Mouse (Mus musculus) heart, adult 8-10 months (tissue): ENCODE results near the gene Utrn. TPM values are rescaled to one million over a fixed set of nuclear protein-coding genes. Genes with fewer than 3 reads are reported as not detected.
A peak's percentile ranks its signal among the peaks of the same experiment; 100 is the strongest.

Experiments used
- DNase-seq: peaks from one replicate; pipeline ENCODE4 v3.0.0; 2022; ENCODE audit warnings: low spot score
- total RNA-seq, 4 experiments: library from RNA; stranded (reverse); gene quantifications; 2 replicates each; pipeline ENCODE4 v1.2.4; 2022

Utrn gene
- total RNA-seq, 4 experiments from 2014 or later = 59.3 to 75.7 (median 71.0) TPM

DNA sequence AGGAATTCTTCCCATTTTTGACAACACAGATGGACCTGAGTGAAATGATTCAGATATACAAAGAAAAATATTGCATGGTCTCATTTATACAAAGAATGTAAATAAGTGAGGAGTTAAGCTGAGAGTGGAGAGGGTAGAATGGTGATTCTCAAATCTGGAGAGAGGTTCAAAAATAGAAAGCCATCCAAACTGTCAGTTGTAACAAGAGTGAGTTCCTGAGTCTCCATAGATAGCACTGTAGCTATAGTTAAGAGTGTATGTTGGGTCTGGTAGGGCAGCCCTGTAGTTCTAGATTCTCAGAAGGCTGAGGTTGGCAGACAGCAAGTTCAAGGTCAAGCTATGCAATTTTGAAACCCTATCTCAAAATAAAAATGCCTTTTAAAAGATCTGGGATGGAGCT, 438.8 kb downstream of the Utrn start:
- no peak for DNase-seq

DNA sequence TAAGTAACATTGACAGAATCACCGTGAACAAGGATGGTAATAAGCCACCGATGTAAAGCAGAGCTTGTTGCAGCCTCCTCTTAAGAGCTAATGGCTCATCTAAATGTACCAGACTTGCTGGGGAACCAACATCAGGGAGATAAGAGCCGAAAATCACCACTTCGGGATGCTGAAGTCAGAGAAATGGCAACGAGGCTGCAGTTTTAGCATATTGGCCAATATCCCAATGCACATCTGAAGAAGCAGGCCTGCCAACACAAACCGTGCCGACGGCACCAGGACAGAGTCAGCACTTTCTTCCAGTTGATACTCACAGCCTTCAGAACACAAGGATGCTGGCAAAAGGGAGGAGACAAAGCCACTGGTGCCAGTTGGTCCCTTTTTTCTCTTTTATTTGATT, 442.3 kb downstream of the Utrn start:
- no peak for DNase-seq

DNA sequence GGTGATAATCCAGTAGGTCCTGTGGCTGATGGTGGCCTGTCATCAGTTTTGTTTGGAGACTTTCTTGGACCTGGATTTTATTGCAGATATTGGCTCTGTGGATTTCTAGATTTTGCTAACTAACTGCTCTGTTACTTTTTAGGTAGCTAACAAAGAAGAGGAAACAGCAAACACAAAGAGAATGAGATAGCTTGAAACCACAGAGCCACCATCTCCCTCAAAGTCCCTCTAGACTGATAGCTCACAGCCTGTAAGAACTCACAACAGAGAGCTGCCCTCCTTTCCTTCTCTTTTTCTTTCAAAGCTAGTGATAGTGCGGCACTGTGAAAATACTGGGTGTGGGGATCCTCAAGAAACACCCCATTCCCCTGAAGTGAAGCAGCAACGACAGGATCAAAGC, 444.2 kb downstream of the Utrn start:
- no peak for DNase-seq

DNA sequence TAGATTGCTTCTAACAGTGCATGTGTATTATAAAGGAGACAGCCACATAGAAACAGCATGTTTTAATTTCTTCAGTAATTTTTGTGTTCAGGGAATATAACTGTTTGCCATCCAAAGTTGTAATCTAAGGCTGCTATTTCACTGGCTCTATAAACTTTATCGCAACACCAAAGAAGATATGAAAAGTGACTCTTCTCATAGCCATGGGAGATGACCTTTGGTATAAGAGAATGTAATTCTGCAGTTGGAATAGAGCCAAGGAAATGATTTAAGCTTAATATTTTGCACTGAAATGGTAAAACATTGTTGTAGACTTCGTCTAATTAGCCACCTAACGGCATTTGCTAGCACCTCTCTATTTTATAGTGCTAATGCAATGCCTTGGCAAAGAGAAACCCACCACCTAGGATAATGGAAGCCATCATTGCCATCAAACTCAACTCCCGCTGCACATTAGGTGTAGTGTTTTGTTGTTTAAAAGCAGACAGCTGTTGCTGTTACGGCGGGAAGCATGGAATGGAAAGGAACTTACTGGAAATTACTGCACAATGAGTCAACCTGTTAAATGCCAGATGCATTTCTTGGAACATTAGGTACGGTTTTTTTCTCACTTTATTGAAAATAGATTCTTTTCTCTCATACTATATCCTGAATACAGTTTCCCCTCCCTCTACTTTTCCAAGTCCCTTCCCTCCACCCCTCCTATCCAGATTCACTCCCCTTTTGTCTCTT, 445.0 kb downstream of the Utrn start:
- DNase-seq = no peak

DNA sequence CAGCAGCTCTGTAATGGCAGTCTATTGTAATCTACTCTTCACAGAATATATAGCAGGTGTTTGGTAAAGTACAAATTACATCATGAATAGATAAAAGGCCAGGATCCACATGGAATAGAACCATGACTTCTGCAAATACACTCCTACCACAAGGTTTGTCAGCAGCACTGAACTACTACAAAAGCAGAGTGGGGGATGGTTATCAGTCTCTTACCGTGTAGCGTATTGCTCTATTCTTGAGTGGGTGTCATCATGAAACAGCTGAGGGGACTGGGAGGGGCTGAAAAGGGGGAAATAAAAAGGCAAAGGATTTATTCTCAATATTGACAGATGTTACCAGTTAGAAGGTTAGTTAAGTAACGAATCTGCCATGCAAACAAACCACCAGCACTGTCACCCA, 454.2 kb downstream of the Utrn start:
- DNase-seq = no peak

GRCm38 (mm10) chr10:12406338-12407110, 462.6 kb downstream of the Utrn start:
- DNase-seq = no peak

DNA sequence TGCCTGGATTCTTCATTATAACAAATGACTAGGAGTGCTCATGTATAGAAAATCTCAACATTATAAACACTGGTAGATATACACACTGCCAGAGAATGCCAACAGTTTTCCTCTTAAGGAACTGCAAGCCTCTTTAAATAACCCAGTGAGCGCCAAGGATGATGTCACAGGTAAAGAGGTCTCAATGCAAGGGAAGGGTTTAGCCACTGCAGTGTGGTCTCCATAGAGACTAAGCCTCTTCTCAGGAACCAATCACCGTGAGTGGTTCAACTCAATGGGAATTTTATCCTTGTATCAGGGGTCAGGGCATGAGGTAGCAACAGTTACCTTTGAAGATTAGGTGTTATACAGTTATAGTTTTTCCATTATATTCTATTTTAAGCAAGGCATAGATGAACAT, 469.7 kb downstream of the Utrn start:
- DNase-seq = no peak

DNA sequence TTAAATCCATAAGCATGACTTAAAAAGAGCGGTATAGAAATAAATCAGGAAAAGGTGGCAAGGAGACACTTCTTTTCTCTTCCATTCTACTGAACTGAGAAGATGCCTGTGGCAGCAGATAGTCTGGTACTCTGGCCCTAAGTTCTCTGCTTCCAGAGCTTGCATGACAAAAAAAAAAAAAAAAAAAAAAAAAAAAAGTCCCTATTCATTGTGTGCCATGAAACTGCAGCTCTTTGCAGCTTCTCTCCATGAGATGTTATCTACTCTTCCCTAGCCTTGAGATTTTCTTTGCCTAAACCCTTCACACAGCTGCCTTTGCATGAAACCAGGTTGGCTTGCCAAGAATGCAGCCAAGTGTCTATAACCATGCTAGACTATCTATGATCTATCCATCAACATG, 489.0 kb downstream of the Utrn start:
- no peak for DNase-seq

- DNase-seq = no peak
Observed at GRCm38 (mm10) chr10:12379123-12379522, 490.0 kb downstream of the Utrn start.

DNA sequence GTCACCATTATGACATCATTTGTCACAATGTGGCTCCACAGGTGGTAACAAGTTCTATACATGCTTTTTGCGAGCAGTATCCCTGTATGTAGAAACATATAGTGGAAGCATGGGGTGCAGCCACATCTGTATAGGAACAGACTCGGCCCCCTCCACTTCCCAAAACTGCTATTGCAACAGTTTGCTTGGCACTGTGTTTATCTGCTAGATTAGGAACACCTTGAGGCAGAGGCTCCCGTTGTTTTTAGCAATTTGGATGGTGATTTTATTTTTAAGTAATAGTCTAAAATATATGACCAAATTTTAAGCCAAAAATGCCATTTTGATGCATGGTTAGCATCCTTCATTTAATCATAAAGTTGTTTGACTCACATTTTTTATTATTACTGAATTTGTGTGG, 491.4 kb downstream of the Utrn start:
- no peak for DNase-seq

DNA sequence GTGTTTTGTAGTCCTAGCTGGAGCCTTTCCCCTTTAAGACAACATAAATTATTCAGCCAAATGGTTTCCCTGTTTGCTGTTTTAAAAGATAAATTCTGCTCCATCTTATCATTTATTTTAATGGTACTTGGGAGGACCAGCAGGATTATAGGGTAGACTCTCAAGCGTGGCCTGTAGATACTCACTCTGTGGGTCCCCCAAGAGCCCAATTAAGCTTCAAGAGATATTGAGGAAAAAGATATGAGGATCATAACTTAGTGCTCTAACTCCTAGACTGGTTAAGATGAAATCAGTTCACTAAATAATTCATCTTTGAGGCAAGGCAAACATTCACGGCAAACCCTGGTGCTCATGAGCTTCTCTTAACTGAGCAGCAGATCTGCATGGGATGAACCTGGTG, 493.1 kb downstream of the Utrn start:
- no peak for DNase-seq

DNA sequence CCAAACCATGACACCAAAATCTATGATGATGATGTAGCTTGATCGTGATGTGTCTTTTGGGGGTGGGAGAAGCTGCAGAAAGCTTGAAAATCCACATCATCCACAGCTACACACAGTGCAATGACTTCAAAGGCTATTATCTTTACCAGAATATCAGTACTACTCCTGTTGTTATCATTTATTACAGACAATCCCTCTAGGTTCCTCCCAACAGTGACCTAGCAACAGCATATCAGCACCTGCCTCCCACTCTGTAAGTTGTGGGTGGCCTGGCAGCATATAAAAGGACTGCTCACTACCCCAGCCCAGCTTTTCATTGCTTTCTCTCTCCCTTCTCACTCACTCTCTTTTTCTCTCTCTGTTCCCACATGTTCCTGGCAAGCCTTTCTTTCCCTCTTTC, 494.4 kb downstream of the Utrn start:
- no peak for DNase-seq

GRCm38 (mm10) chr10:12354556-12354955, 514.6 kb downstream of the Utrn start:
- peak; percentile 53 for DNase-seq

GRCm38 (mm10) chr10:12354106-12354505, 515.1 kb downstream of the Utrn start:
- DNase-seq = no peak

DNA sequence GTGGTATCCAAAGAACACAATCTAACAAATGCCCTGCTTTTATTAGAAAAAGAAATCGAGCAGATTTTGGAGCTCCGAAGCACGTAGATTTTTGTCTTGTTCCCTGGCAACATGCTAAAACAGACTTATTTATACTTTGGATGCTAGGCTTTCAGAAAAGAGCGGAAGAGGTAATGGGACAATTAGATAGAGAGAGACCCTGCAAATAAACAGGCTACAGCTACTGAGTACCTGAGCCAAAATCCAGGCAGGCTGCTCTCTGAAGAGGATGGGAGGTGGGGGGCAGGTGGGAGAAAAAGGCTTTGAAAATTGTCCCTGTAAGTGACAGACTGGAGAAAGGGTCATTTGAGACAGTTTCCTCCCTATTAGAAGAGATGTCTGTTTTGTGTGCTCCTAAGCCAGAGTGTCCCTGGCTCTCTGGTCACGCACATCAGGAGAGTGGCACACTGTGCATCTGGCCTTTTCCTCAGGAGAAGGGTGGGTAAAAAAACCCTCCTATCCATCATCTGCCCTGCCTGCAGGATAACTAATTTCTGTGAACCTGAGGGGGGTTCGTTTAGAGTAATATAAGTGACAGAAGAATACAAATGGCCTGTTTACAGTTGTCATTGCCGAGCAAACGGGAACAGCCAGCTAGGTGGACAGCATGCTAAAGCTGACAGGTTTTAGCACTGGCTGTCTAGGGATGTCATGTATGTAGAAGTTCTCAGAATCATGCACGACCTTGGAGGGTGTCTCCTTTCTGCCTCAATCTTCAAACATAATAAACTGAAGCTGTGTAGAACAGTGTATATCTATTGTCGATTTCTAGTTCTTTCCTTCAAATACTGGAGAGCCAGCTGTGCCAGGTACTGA, 529.2 kb downstream of the Utrn start:
- no peak for DNase-seq

DNA sequence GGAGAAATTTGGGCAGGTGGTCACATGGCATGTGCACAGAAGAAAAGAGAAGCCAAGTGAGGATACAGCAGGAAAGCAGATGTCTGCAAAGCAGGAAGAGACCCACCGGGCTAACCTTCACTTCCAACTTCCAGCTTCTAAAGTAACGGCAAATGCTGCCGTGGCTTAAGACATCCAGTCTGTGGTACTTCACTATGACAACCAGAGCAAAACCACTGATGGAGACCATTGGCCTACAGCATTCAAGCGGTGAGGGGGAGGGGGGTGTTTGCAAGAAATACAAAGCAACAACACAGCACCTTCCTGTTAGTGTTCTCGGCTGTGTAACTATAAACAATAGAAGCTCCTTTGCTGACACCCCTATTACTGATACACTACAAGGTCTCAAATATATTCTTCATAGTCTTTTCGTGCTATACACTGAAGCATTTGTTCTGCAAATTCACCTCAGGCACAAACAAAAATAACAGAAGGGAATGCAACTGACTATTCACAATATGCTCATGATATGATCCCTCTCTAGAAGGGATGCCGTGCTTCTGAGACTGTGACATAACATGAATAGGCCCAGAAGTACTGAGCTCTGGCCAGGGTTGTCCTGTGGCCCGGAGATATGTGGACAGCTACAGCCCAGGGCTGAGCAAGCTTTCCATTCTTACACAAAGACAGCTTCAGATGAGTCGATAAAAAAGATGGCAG, 530.0 kb downstream of the Utrn start:
- DNase-seq = no peak

Other genes with a start within 250 kb of the Utrn start
- gene Stx11, start 94.9 kb upstream of the Utrn start, total RNA-seq = 1 to 10 TPM; 1.7 to 2.5 (median 2.3) TPM
- 1 to 10 TPM; 6.5 to 7.8 (median 7.1) TPM for gene Sf3b5, start 136.0 kb upstream of the Utrn start, total RNA-seq
- gene Plagl1, start 191.1 kb upstream of the Utrn start, total RNA-seq = 1 to 10 TPM; 4.1 to 9.4 (median 6.5) TPM